Mouse (Mus musculus) right cerebral cortex, adult 2 months (tissue): ENCODE results near the gene Hddc3.
A peak's percentile ranks its signal among the peaks of the same experiment; 100 is the strongest.

Experiments
- DNase-seq, 2 experiments: peaks; one replicate each; pipeline ENCODE4 v3.0.0; 2021 to 2022; ENCODE audit warnings: low spot score in 2 of 2

Hddc3 gene

DNA sequence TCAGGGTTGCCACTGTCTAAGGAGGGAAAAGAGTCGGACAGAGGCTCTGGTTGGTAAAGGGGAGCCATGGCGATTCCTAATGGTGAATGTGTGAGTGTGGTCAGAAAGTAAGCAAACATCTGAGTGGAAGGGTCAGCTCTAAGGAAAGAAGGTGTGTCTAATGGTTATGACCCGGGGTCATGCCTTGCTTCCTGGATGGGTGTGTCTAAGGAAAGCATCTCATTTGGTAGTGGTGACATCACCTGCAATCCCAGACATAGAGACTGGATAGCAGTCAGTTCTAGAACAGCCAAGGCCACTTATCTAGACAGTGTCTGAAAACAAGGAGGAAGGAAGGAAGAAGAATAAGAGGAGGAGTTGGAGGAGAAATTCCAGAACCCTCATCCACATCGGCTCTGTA is 8.1 kb upstream of the Hddc3 start:
- DNase-seq: no peak

DNA sequence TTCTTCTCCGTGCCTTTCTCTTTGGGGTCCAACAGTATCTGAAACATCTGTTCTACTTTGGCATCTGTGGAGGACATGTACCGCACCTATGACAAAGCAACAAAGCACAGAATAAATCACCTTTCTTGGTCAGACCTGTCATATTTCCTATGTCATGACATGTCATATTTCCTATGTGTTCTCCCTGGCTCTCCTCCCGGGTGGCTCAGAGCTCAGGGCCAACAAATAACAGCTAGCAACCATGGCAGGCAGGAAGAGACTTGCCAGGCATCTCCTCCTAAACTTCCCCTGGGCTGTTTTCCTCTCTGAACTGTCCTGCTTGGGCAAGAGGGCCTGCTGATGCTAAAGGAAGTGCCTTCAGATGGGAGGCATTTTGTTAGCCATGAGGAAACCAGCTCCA is 6.0 kb upstream of the Hddc3 start:
- DNase-seq: no peak

- peak in 1 of 2 experiments; percentile 35 for DNase-seq
These were observed 3.5 kb upstream of the Hddc3 start for GRCm38 (mm10) chr7:80339371-80339770.

DNA sequence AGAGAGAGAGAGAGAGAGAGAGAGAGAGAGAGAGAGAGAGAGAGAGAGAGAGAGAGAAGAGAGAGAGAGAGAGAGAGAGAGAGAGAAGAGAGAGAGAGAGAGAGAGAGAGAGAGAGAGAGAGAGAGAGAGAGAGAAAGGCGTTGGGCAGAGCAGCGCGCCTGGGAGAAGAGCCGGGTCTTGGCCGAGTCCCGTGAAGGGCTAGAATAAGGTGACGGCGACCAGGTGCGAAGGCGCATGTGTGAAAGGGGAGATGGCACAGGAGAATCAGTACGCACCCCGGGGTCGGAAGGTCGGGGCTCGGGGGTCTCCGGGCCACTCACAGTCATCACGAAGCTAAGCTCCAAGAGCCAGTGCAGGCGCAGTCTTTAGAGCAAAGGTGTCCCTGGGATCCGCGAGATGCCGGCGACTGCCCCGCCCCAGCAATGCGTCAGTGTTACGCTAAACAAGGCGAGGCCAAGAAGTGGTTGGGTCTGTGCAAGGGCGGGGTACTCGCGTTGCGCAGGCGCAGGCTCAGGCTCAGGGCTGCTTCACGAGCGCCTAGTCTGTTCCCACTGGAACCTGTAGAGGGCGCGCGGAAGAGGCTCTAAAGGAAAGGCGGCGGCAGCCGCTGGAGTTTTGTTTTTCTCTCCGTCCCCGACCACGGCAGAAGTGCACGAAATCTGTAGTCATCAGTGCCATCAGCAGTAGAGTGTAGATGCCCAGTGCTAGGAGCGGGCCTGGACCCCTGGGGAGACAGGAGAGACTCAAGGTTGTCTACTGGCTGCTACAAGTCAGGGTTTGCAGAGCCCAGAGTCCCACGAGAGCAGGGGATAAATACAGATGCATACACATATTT is 2.9 kb upstream of the Hddc3 start:
- peak; percentile 98 to 99 for DNase-seq

- DNase-seq: peak; percentile 64 to 69
These were observed 2.1 kb upstream of the Hddc3 start, which contains the start of gene Unc45a for GRCm38 (mm10) chr7:80340793-80341192. Gene Unc45a, minus strand, starts transcription at chr7:80341005.

- no peak for DNase-seq
These were observed 1.1 kb upstream of the Hddc3 start for GRCm38 (mm10) chr7:80341793-80342192.

- no peak for DNase-seq
These were observed 540 bp downstream of the Hddc3 start for GRCm38 (mm10) chr7:80343270-80344018.

DNA sequence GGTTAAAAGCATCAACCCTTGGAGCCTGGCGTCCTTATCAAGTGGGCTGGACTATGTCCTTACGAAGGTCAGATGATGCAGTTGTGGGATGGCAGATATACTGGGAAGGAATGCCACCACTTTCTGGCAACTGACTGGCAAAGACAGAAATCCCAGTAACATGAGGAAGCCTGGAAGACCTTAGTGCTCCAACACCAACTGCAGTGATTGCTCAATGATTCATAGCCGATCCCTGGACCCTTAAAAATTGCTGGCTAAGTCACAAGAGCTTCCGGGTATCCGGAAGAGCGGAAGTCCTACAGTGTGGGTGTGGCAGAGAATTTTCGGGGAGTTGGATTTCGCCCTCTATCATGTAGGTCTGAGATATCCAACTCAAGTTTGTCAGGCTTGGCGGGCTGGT is 3.3 kb downstream of the Hddc3 start:
- DNase-seq: no peak

DNA sequence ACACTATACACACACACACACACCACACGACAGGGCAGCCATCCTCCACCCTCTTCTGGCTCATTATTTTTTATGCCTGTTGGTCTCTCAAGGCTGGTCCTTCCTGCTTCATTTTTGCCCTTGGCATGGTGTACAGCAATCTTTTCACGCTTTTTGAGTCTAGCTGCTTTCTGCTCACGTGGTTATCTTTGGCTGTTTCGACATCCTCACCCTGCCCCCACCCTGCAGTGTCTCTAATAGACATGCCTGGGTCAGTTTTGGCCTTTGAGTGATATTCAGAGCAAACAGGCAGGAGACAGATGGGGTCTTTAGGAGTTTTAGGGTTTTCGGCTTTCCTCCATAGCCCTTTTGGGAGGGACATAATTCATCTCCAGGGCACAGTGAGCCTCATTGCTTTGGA is 3.9 kb downstream of the Hddc3 start:
- no peak for DNase-seq

- no peak for DNase-seq
These were observed 5.0 kb downstream of the Hddc3 start for GRCm38 (mm10) chr7:80347670-80348586.

DNA sequence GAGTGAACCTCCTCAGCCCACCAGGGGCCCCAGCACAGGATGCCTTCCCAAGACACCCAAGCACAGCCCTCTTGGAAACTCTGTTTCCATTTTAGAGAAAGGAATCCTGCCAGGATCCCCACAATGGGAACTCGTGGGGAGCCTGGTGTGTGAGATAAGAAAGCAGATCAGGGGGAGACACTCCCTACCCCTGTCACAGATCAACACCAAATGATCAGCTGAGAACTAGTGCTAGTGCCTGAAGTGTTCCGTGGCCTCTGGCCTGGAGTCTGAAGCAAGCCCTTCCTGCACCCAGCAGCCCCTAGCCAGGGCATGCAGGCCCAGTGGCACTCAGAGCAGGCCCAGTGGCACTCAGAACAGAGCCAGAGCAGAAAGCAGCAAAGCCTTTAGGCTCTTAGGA is 7.9 kb downstream of the Hddc3 start:
- DNase-seq: no peak

DNA sequence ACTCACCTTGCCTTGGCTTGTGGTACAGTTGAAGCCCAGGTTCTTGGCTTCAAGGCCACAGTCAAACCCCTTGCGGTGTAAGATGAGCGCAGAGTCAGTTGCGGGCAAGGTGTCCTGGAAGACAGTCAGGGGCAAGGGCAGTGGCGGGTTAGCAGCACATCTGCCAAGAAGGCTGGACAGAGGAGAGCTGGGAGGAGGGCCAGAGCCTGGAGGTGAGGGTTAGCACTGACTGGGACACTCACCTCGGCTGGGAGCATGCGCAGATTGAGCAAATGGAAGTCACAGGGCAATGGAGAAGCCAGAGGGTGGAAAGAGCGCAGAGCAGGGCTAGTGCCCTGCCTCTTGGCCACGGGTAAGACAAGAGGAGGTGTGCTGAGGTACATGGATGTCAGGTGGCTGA is 10.0 kb downstream of the Hddc3 start:
- no peak for DNase-seq

DNA sequence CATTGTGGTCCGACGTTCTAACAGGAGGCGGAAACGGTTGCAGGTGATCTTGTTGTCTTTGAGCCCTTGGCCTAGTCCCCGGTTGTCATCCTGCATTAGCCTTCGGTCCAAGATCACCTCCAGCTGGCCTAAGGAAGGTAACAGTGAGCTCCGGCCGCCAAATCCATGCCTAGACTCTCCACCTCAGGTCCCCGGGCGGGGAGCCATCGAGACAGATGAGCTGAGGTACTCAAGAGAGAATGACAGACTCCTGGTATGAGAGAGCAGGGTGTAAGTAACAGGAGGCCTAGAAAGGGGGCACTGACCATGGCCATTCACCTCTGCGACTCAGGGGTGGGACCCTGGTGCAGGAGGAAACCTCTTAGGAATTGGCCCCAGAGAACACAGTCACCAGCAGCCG is 13.4 kb downstream of the Hddc3 start:
- no peak for DNase-seq

DNA sequence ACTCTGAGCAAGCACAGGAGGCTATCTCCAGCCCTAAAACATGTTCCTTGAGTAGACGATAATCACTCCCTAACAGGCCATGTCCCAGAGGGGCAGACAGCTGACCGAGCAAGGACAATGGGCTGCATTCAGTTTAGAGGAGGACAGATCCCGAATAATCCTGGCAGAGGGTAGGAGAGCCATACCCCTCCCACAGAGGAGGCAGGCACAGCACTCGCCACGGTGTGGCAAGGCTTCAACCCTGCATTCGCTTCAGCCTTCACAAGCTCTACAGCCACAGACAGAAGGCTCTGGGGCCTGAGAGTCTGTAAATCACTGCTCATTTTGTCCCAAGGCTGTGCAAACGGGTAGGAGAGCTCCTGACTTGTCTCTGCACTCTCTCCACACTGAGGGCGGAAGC is 14.3 kb downstream of the Hddc3 start:
- no peak for DNase-seq

DNA sequence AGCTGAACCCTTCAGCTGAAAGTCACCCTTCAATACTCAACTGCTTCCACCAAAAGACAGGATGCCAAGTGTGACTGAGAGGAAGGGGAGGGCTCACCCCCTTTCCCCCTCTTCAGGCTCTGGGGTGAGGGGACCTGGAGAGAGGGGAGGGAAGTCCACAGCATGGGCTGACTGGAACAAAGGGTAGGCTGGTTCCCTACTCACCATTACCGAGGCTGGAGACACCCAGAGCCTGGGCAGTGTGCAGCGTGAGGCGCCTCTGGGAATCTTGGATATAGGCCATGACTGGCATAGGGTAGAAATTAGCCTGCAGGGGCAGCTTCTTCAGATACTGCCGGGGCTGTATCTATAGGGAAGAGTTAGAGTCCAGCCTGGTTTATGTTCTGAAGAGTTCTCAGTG is 15.1 kb downstream of the Hddc3 start:
- DNase-seq: no peak

GRCm38 (mm10) chr7:80360435-80360834 is 17.5 kb downstream of the Hddc3 start:
- DNase-seq: no peak

DNA sequence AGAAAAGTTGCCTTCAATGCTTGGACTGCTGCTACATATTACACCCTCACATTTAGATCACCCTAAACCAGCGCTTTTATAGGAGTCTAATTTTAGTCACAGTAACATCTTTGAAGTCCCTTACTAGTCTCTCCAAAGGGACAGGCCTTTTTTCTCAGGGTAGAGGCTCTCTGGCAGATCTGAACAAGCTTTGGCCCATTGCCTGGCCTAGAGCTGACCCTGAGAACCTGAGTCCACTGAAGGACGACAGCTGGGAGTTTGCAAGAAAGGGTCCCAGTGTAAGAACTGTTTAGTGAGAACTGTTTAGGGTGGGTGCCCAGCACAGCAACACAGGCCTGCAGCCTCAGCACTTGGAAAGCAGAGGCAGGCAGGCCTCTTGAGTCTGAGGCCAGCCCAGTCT is 22.9 kb downstream of the Hddc3 start:
- DNase-seq: no peak

- DNase-seq: no peak
These were observed 24.3 kb downstream of the Hddc3 start for GRCm38 (mm10) chr7:80367232-80367631.

- no peak for DNase-seq
These were observed 25.1 kb downstream of the Hddc3 start for GRCm38 (mm10) chr7:80368009-80368408.

GRCm38 (mm10) chr7:80368635-80369421 is 25.9 kb downstream of the Hddc3 start:
- no peak for DNase-seq

GRCm38 (mm10) chr7:80369461-80369860 is 26.6 kb downstream of the Hddc3 start:
- DNase-seq: no peak
